Mouse (Mus musculus) ES-E14 (cell line): Measurements from ENCODE around the gene Rcan1.

Experiments
- HCFC1 ChIP-seq: IDR thresholded peaks from 2 replicates; pipeline ENCODE4 v1.6.1; 2012; ENCODE audit warnings: low read length, inconsistent platforms, borderline replicate concordance; ENCODE audit not compliant: insufficient read depth
- MAFK ChIP-seq: IDR thresholded peaks from 2 replicates; pipeline ENCODE4 v1.6.1; 2014; ENCODE audit warnings: mild to moderate bottlenecking, low read depth, low read length, inconsistent platforms; ENCODE audit not compliant: insufficient read depth
- ZC3H11A ChIP-seq: IDR thresholded peaks from 2 replicates; pipeline ENCODE4 v1.6.1; 2012; ENCODE audit warnings: low read depth, mild to moderate bottlenecking, inconsistent platforms, low read length, borderline replicate concordance
- ZNF384 ChIP-seq: IDR thresholded peaks from 2 replicates; pipeline ENCODE4 v1.6.1; 2012; ENCODE audit warnings: low read depth, low read length, inconsistent platforms

DNA sequence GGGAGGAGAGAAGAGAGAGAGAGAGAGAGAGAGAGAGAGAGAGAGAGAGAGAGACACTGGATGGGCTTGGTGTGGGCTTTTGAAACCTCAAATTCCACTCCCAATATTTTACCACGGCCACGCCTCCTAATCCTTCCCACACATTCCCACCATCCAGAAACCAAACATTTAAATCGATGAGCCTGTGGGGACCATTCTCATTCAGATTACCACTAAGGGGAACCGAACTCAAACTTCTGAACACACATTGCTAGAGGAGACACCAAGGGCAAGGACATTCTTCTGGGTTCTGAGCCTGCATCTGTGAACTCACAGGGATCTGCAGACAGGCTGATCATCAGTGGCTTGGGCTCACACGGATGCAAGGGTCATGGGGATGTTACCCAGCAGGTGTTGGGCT lies 17.8 kb upstream of the Rcan1 start:
- TF ChIP-seq HCFC1 (no peak), MAFK (no peak), ZC3H11A (no peak), ZNF384 (no peak)
